Mouse (Mus musculus) hindbrain, postnatal 0 days (tissue): ENCODE results near the gene Wnt8b. TPM values are rescaled to one million over a fixed set of nuclear protein-coding genes. Genes with fewer than 3 reads are reported as not detected.

Source experiments
- ATAC-seq: fragments of 200-750 bp; cut with Nextera tagmentation; 2 replicates; pipeline ENCODE4 v1.8.0; 2017; ENCODE audit warnings: mild to moderate bottlenecking, moderate TSS enrichment, moderate library complexity
- DNase-seq: peaks from one replicate; pipeline ENCODE4 v3.0.0-alpha.2; 2015; ENCODE audit warnings: low spot score
- H3K27ac ChIP-seq: fragments of 300-500 bp; sonication (generic); 2 replicates; pipeline ENCODE4 v1.5.1; 2014; ENCODE audit warnings: mild to moderate bottlenecking
- H3K27me3 ChIP-seq: fragments of 300-500 bp; sonication (generic); 2 replicates; pipeline ENCODE4 v1.6.1; 2014; ENCODE audit warnings: low read length, mixed read lengths; ENCODE audit not compliant: insufficient read depth
- H3K36me3 ChIP-seq: fragments of 300-500 bp; sonication (generic); 2 replicates; pipeline ENCODE4 v1.6.1; 2014; ENCODE audit warnings: low read length, mixed read lengths; ENCODE audit not compliant: insufficient read depth
- H3K4me1 ChIP-seq: fragments of 300-500 bp; sonication (generic); 2 replicates; pipeline ENCODE4 v1.6.1; 2014; ENCODE audit warnings: antibody characterized with exemption, low read length, mixed read lengths; ENCODE audit not compliant: insufficient read depth
- H3K4me2 ChIP-seq: fragments of 300-500 bp; sonication (generic); 2 replicates; pipeline ENCODE4 v1.6.1; 2014; ENCODE audit warnings: low read depth, mild to moderate bottlenecking, low read length, moderate library complexity, mixed read lengths
- H3K4me3 ChIP-seq: fragments of 300-500 bp; sonication (generic); 2 replicates; pipeline ENCODE4 v1.5.1; 2014; ENCODE audit warnings: low read length
- H3K9ac ChIP-seq: fragments of 300-500 bp; sonication (generic); replicated peaks from 2 replicates; pipeline ENCODE4 v1.6.1; 2014; ENCODE audit warnings: mild to moderate bottlenecking, low read length, moderate library complexity, mixed read lengths
- H3K9me3 ChIP-seq: fragments of 300-500 bp; sonication (generic); 2 replicates; pipeline ENCODE4 v1.6.1; 2016; ENCODE audit warnings: low read length, mixed read lengths
- CTCF ChIP-seq: IDR thresholded peaks from 2 replicates; pipeline ENCODE4 v1.5.1; 2016; ENCODE audit warnings: antibody characterized with exemption, control low read depth, low read depth
- WGBS: fragments of 180-500 bp; shearing (Covaris S2); extraction: QIAGEN DNeasy Blood & Tissue Kit; methylation state at CpG from one replicate; pipeline ENCODE4 v1.1.7; 2014; 5-methylcytosine and 5-hydroxymethylcytosine counted together
- polyA plus RNA-seq: library from polyadenylated mRNA; unstranded; fragments of >200 nt; fragmentation: Nextera tagmentation; extraction: Ambion mirVana; gene quantifications from 2 replicates; pipeline ENCODE4 v1.2.1, GENCODE M21; 2015
- total RNA-seq: library from RNA; depleted of rRNA; stranded (reverse); fragments of >200 nt; gene quantifications from 2 replicates; pipeline ENCODE4 v1.2.3, GENCODE M21; 2014; rRNA removed

The Wnt8b gene
- total and polyA plus RNA-seq, 2 experiments from 2014 or later, result 1.4 TPM; not detected in 1

GRCm38 (mm10) chr19:44553286-44553685 lies 60.0 kb downstream of the Wnt8b start:
- H3K36me3 ChIP-seq, result peaks cover 37% of the 10 kb centered on the region
- DNase-seq, result no peak
- no peak for ATAC-seq
- no peak overlapping the region for H3K4me3 ChIP-seq
- H3K9ac ChIP-seq, result no peak overlapping the region
- no peak overlapping the region for H3K27ac ChIP-seq
- TF ChIP-seq CTCF, result no peak
- no peaks in the 10 kb centered on the region for H3K27me3 ChIP-seq
- 95% methylated on average over 4 of the region's 4 CpGs for WGBS
- H3K4me2 ChIP-seq, result peak overlapping the region; percentile 83; the same call in 1 of the 2 replicates
- peaks cover 7% of the 10 kb centered on the region for H3K4me1 ChIP-seq
- H3K9me3 ChIP-seq, result no peaks in the 10 kb centered on the region

GRCm38 (mm10) chr19:44554490-44554860 lies 61.2 kb downstream of the Wnt8b start:
- TF ChIP-seq CTCF, result no peak
- Histone ChIP-seq H3K27ac (peak overlapping the region; percentile 84), H3K9me3 (no peaks in the 10 kb centered on the region), H3K4me1 (peaks cover 7% of the 10 kb centered on the region), H3K4me2 (peak overlapping the region; percentile 83), H3K4me3 (peak overlapping the region; percentile 93), H3K27me3 (no peaks in the 10 kb centered on the region), H3K36me3 (peaks cover 30% of the 10 kb centered on the region), H3K9ac (peak overlapping the region; percentile 90)
- ATAC-seq (peak; percentile 16; the same call in 1 of the 2 replicates), DNase-seq (no peak)
- 3% methylated on average over 8 of the region's 8 CpGs for WGBS

DNA sequence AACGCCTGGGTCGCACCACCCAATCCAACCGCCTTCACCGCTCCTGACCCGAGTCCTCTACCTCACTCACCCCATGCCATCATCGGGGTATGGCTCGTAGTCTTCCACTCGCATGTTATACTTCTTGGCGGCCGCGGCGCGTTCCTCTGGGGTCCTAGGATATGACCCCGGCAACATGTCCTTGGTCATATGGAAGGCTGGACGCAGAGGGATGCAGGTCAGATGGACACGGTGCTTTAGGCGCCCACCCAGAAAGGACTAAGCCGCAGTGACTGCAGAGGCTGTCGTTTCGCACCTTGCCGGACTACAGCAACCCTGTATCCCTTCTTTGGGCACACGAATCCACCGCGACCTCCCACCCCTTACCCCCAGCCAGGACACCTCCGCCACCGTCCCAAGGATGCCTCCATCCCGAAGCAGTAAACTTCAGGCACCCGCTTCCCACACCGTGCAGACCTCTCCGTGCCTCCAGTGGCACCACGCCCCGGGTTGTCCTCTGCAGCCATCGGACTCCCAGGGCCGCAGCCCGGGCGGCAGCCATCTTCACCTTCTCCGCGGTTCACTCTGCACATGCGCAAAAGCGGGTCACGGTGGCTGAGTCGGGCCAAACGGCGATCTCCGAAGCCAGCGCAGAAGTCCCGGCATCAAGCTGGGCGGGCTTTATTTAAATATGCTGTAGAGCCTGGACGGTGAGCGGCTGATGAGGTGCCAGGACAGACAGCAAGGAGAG lies 61.8 kb downstream of the Wnt8b start, which contains the start of gene Ndufb8:
Gene Ndufb8 (minus strand): TSS at position 580 of the 730 bp plus-strand sequence.
- Histone ChIP-seq H3K9me3 (no peaks in the 10 kb centered on the region), H3K4me3 (peak within 1 kb of the TSS; percentile 93), H3K4me2 (peak within 1 kb of the TSS; percentile 83), H3K27me3 (no peaks in the 10 kb centered on the region), H3K27ac (peak within 1 kb of the TSS; percentile 84), H3K36me3 (peaks cover 25% of the 10 kb centered on the region), H3K4me1 (peaks cover 7% of the 10 kb centered on the region), H3K9ac (peak within 1 kb of the TSS; percentile 90)
- ATAC-seq, result peak; percentile 89
- WGBS, result under 1% methylated on average over 50 of the region's 50 CpGs
- no peak for TF ChIP-seq CTCF
- DNase-seq, result peak; percentile 95

- no peaks in the 10 kb centered on the region for H3K27me3 ChIP-seq
- ATAC-seq (peak; percentile 99), DNase-seq (peak; percentile 98)
- peak within 1 kb of the TSS; percentile 63 for H3K4me3 ChIP-seq
- H3K27ac ChIP-seq, result peak within 1 kb of the TSS; percentile 75
- H3K4me2 ChIP-seq, result peak within 1 kb of the TSS; percentile 80
- WGBS, result under 1% methylated on average over 33 of the region's 33 CpGs
- peaks cover 20% of the 10 kb centered on the region; the same call in 1 of the 2 replicates for H3K36me3 ChIP-seq
- H3K9me3 ChIP-seq, result no peaks in the 10 kb centered on the region
- TF ChIP-seq CTCF, result peak; percentile 97
- peaks cover 14% of the 10 kb centered on the region for H3K4me1 ChIP-seq
- H3K9ac ChIP-seq, result peak within 1 kb of the TSS; percentile 62
These were observed 69.5 kb downstream of the Wnt8b start, which contains the start of gene Hif1an for GRCm38 (mm10) chr19:44562652-44563206. Gene Hif1an (plus strand): TSS chr19:44562850.

Other genes starting within 250 kb of the Wnt8b start
- gene Scd2, start 199.8 kb upstream of the Wnt8b start, total RNA-seq, result 1,071 and 1,235 TPM in 2 replicates
- 274 and 291 TPM in 2 replicates for gene Scd2, start 199.8 kb upstream of the Wnt8b start, polyA plus RNA-seq
- 0.84 and 1.5 TPM in 2 replicates for gene Scd4, start 160.4 kb upstream of the Wnt8b start, total RNA-seq
- gene Scd4, start 160.4 kb upstream of the Wnt8b start, polyA plus RNA-seq, result 0.09 and 0.16 TPM in 2 replicates
- gene Scd1, start 85.6 kb upstream of the Wnt8b start, total RNA-seq, result 57.9 and 67.3 TPM in 2 replicates
- 11.7 and 13.2 TPM in 2 replicates for gene Scd1, start 85.6 kb upstream of the Wnt8b start, polyA plus RNA-seq
- gene Sec31b, start 52.4 kb downstream of the Wnt8b start, total RNA-seq, result 0.36 and 0.63 TPM in 2 replicates
- 0.32 and 0.33 TPM in 2 replicates for gene Sec31b, start 52.4 kb downstream of the Wnt8b start, polyA plus RNA-seq
- gene Gm20538, start 59.4 kb downstream of the Wnt8b start, total RNA-seq, result not detected in 2 replicates
- not detected in 2 replicates for gene Gm20538, start 59.4 kb downstream of the Wnt8b start, polyA plus RNA-seq
- gene Ndufb8, start 62.0 kb downstream of the Wnt8b start, total RNA-seq, result 500 and 558 TPM in 2 replicates
- 932 and 959 TPM in 2 replicates for gene Ndufb8, start 62.0 kb downstream of the Wnt8b start, polyA plus RNA-seq
- gene Hif1an, start 69.4 kb downstream of the Wnt8b start, total RNA-seq, result 10.2 and 12.7 TPM in 2 replicates
- 18.1 and 19.4 TPM in 2 replicates for gene Hif1an, start 69.4 kb downstream of the Wnt8b start, polyA plus RNA-seq